Mouse (Mus musculus): ENCODE results near the gene Lrrfip2. TPM values are rescaled to one million over a fixed set of nuclear protein-coding genes. Genes with fewer than 3 reads are reported as not detected.

Lrrfip2 gene
- polyA plus RNA-seq, 1 experiment from 2014 or later = 41.7 TPM

DNA sequence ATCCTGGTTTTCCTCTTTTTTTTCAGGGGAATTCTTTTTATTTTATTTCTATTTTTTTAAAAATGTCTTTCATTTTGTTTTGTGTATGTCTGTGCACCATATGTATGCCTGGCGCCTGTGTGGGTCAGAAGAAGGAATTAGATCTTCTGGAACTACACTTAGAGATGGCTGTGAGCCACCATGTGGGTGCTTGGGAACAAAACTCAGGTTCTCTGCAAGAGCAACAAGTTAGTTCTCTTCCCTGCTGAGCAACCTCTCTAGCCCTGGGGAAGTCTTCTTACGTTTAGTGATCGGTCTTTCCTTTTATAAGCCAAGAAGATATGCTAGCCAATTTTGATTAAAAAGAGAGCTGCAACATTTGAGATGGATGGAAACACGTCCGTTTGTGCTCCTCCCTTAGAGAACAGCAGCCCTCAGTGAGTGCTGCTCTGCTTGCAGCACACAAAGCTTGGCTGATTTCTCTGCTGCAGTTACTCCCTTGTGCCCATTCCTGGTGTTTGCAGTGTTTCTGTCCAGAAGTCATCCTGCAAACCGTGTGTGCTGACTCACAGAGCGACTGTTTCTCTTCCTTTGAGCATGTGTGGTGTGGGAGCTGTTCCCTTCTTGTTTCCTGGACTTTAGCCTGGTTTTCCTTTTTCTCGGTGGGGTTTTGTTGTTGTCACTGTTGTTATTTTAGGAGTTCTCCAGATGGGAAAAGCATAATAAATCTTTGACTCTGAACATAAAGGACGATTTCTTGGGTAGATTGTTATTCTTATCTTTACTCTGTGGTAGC, 87.4 kb downstream of the Lrrfip2 start:
- Histone ChIP-seq H3K9ac (no peak overlapping the region), H3K27ac (peak overlapping the region; percentile 60; the same call in 1 of the 2 replicates), H3K4me1 (peaks cover 12% of the 10 kb centered on the region), H3K9me3 (no peaks in the 10 kb centered on the region), H3K4me2 (no peak overlapping the region), H3K4me3 (no peak overlapping the region), H3K27me3 (no peaks in the 10 kb centered on the region), H3K36me3 (peaks cover 27% of the 10 kb centered on the region)
- ATAC-seq (ENCODE audit: insufficient number of reproducible peaks, insufficient read depth, low FRiP score, low TSS enrichment, low read depth) = no peak
- WGBS = 60% methylated on average over 9 of the region's 9 CpGs

GRCm38 (mm10) chr9:111207683-111208082, 90.3 kb downstream of the Lrrfip2 start:
- Histone ChIP-seq H3K27ac (no peak overlapping the region), H3K4me2 (no peak overlapping the region), H3K27me3 (no peaks in the 10 kb centered on the region), H3K9ac (no peak overlapping the region), H3K36me3 (peaks cover 18% of the 10 kb centered on the region), H3K4me3 (no peak overlapping the region), H3K9me3 (no peaks in the 10 kb centered on the region), H3K4me1 (peaks cover 15% of the 10 kb centered on the region)
- 47% methylated on average over 3 of the region's 3 CpGs for WGBS
- ATAC-seq (ENCODE audit: insufficient number of reproducible peaks, insufficient read depth, low FRiP score, low TSS enrichment, low read depth) = no peak

GRCm38 (mm10) chr9:111208185-111208584, 90.8 kb downstream of the Lrrfip2 start:
- H3K4me2 ChIP-seq = no peak overlapping the region
- no peak overlapping the region for H3K4me3 ChIP-seq
- ATAC-seq (ENCODE audit: insufficient number of reproducible peaks, insufficient read depth, low FRiP score, low TSS enrichment, low read depth) = no peak
- H3K9ac ChIP-seq = no peak overlapping the region
- no peaks in the 10 kb centered on the region for H3K9me3 ChIP-seq
- no peak overlapping the region for H3K27ac ChIP-seq
- 66% methylated on average over 3 of the region's 3 CpGs for WGBS
- peaks cover 16% of the 10 kb centered on the region for H3K36me3 ChIP-seq
- H3K27me3 ChIP-seq = no peaks in the 10 kb centered on the region
- peaks cover 20% of the 10 kb centered on the region for H3K4me1 ChIP-seq

GRCm38 (mm10) chr9:111209158-111209699, 91.8 kb downstream of the Lrrfip2 start:
- ATAC-seq (ENCODE audit: insufficient number of reproducible peaks, insufficient read depth, low FRiP score, low TSS enrichment, low read depth) = no peak
- peaks cover 19% of the 10 kb centered on the region for H3K36me3 ChIP-seq
- no peak overlapping the region for H3K4me2 ChIP-seq
- H3K27ac ChIP-seq = no peak overlapping the region
- peaks cover 20% of the 10 kb centered on the region for H3K4me1 ChIP-seq
- no peaks in the 10 kb centered on the region for H3K9me3 ChIP-seq
- H3K4me3 ChIP-seq = no peak overlapping the region
- H3K27me3 ChIP-seq = no peaks in the 10 kb centered on the region
- WGBS = 92% methylated on average over 7 of the region's 7 CpGs
- no peak overlapping the region for H3K9ac ChIP-seq

- ATAC-seq (ENCODE audit: insufficient number of reproducible peaks, insufficient read depth, low FRiP score, low TSS enrichment, low read depth) = no peak
- H3K9me3 ChIP-seq = no peaks in the 10 kb centered on the region
- H3K4me1 ChIP-seq = peaks cover 20% of the 10 kb centered on the region
- H3K4me3 ChIP-seq = no peak overlapping the region
- no peak overlapping the region for H3K27ac ChIP-seq
- peaks cover 26% of the 10 kb centered on the region for H3K36me3 ChIP-seq
- no peaks in the 10 kb centered on the region for H3K27me3 ChIP-seq
- no peak overlapping the region for H3K9ac ChIP-seq
- 90% methylated on average over 4 of the region's 4 CpGs for WGBS
- no peak overlapping the region for H3K4me2 ChIP-seq
Measured at GRCm38 (mm10) chr9:111210412-111210811, 93.0 kb downstream of the Lrrfip2 start.

DNA sequence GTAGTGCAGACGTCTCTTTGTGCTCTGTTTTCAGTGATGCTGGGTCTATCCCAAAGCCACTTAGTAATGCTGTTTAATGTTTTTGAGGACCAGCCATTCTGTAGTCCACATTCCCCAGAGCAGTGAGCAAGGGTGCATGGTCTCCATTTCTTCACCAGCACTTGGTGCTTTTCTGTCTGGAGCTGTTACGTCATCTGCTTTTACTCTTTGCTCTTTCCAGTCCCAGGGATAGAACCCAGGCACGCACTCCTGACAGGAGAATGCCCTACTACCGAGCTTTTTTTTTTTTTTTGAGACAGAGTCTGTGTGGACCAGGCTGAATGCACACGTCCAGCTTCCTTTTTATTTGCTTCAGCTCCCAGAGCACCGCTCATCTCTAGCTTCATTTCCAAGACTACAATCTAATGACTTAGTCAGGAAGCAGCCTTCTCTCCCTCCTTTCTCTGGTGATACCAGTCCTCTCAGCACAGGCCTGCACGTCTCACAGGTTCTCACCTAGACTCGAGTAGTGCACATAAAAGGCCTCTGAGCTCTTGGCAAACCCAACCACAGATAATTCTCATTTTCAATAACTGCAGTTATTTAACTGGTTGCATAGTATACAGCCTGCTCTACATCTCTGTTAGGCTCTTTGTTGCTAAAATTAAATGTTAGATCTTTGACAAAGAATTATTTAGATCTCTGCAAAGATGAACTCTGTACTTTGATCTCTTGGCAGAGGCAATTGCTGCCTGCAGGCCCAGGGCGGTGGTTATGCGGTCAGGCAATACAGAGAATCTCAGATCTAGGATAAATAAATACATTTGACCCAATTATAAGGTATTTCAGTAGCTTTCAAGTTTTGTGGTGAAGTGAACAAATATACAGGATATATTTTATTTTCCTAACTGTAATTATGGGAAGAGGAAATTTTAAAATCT, 94.0 kb downstream of the Lrrfip2 start:
- 72% methylated on average over 10 of the region's 10 CpGs for WGBS

GRCm38 (mm10) chr9:111213501-111213900, 96.1 kb downstream of the Lrrfip2 start:
- WGBS = 46% methylated on average over 6 of the region's 6 CpGs

More for the DNA sequence above, 94.0 kb downstream of the Lrrfip2 start:
- Histone ChIP-seq H3K9me3 (no peaks in the 10 kb centered on the region), H3K4me2 (no peak overlapping the region), H3K27ac (no peak overlapping the region), H3K9ac (no peak overlapping the region), H3K4me1 (peaks cover 20% of the 10 kb centered on the region), H3K4me3 (no peak overlapping the region), H3K27me3 (no peaks in the 10 kb centered on the region), H3K36me3 (peaks cover 28% of the 10 kb centered on the region)
- no peak for ATAC-seq (ENCODE audit: insufficient number of reproducible peaks, insufficient read depth, low FRiP score, low TSS enrichment, low read depth)

DNA sequence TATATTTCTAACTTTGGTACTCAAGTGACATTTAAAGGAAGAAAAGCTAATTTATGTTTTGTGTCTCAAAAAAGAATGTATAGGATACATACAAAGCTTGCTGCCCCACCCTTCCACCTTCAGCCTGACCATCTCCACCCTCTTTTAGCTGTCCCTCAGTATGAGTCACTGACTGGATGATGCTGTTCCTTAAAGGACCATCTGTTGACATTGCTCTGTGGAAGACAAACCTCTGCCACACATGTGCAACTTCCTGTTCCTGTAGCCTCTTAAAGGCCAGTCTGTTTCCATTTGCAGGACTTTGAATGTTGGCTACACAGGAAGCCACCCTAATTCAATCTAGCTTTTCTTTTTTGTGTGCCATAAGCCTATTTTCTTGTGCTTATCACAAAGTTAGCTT, 99.0 kb downstream of the Lrrfip2 start:
- no peak overlapping the region for H3K9ac ChIP-seq
- peaks cover 13% of the 10 kb centered on the region for H3K4me1 ChIP-seq
- H3K9me3 ChIP-seq = no peaks in the 10 kb centered on the region
- H3K4me2 ChIP-seq = no peak overlapping the region
- H3K27me3 ChIP-seq = no peaks in the 10 kb centered on the region
- H3K27ac ChIP-seq = no peak overlapping the region
- no peak overlapping the region for H3K4me3 ChIP-seq
- H3K36me3 ChIP-seq = peaks cover 49% of the 10 kb centered on the region
- ATAC-seq (ENCODE audit: insufficient number of reproducible peaks, insufficient read depth, low FRiP score, low TSS enrichment, low read depth) = no peak

More at GRCm38 (mm10) chr9:111213501-111213900, 96.1 kb downstream of the Lrrfip2 start:
- H3K36me3 ChIP-seq = peaks cover 39% of the 10 kb centered on the region
- H3K4me2 ChIP-seq = no peak overlapping the region
- H3K27me3 ChIP-seq = no peaks in the 10 kb centered on the region
- H3K4me1 ChIP-seq = peaks cover 13% of the 10 kb centered on the region
- no peak overlapping the region for H3K9ac ChIP-seq
- ATAC-seq (ENCODE audit: insufficient number of reproducible peaks, insufficient read depth, low FRiP score, low TSS enrichment, low read depth) = no peak
- H3K4me3 ChIP-seq = no peak overlapping the region
- H3K9me3 ChIP-seq = no peaks in the 10 kb centered on the region
- H3K27ac ChIP-seq = no peak overlapping the region

DNA sequence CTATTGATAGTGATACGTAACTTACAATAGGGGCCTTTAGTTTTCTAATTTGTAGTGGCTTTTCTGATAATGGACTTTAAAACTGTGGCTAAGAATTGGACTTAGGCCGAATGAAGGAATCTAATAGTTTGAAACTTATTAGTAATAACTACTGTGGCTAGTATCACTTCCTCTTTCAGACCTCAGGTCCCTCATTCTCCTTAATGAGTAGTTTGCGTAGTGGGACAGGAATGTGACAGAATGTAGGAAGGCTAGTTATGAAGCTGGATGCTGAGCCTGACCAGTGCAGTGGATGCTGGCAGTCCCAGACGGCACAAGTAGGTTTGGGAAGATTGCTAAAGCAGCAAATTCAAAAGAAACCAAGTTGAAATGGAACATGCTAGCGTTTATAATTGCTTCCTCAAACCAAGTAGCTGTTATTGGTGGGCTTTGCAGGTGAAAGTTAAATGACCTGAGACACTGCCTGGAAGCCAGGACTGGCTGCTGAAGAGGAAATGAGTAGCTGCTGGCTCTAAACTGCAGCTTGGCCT, 103.2 kb downstream of the Lrrfip2 start:
- Histone ChIP-seq H3K36me3 (peaks cover 63% of the 10 kb centered on the region), H3K4me1 (peaks cover 10% of the 10 kb centered on the region), H3K27me3 (no peaks in the 10 kb centered on the region), H3K4me2 (no peak overlapping the region), H3K27ac (no peak overlapping the region), H3K9ac (no peak overlapping the region), H3K4me3 (no peak overlapping the region), H3K9me3 (no peaks in the 10 kb centered on the region)
- 89% methylated on average over 5 of the region's 5 CpGs for WGBS
- no peak for ATAC-seq (ENCODE audit: insufficient number of reproducible peaks, insufficient read depth, low FRiP score, low TSS enrichment, low read depth)

DNA sequence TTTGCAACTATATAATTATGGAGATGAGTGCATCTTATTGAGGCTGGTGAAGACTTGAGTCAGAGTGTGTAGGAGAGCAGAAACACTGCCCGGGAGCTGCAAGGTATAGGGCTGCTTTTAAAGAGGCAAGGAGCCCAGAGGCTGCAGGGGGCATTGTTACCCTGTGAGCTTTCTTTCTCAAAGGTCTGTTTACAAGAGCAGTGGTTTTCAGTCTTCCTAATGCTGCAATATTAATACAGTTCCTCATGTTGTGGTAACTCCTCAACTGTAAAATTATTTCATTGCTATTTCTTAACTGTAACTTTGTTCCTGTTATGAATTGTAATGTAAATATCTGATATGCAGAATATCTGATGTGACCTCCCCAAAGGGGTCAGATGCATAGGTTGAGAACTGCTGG, 104.2 kb downstream of the Lrrfip2 start:
- ATAC-seq (ENCODE audit: insufficient number of reproducible peaks, insufficient read depth, low FRiP score, low TSS enrichment, low read depth) = no peak
- no peaks in the 10 kb centered on the region for H3K9me3 ChIP-seq
- H3K4me3 ChIP-seq = no peak overlapping the region
- peaks cover 10% of the 10 kb centered on the region for H3K4me1 ChIP-seq
- H3K9ac ChIP-seq = no peak overlapping the region
- no peaks in the 10 kb centered on the region for H3K27me3 ChIP-seq
- H3K27ac ChIP-seq = no peak overlapping the region
- H3K36me3 ChIP-seq = peaks cover 63% of the 10 kb centered on the region
- no peak overlapping the region for H3K4me2 ChIP-seq
- WGBS = 76% methylated on average over 1 of the region's 1 CpGs

DNA sequence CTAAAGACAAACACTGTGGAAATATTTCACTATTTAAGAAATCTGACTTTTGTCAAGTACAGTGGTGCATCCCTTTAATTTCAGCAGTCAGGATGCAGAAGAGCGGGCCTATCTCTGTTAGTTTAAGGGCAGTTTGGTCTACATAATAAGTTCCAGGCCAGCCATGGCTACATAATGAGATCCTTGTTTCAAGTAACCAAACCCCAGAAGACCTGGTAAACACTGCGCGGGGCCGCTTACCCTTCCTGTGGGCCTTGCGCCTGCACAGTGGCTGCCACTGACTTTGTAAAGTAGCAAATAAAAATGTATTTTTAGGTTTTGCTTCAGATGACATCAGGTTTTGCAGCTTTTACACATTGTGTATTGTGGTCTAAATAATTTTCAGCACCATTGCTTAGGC, 106.0 kb downstream of the Lrrfip2 start:
- ATAC-seq (ENCODE audit: insufficient number of reproducible peaks, insufficient read depth, low FRiP score, low TSS enrichment, low read depth) = no peak
- H3K4me1 ChIP-seq = peaks cover 10% of the 10 kb centered on the region
- WGBS = 27% methylated on average over 5 of the region's 5 CpGs
- no peak overlapping the region for H3K9ac ChIP-seq
- H3K4me2 ChIP-seq = no peak overlapping the region
- H3K9me3 ChIP-seq = no peaks in the 10 kb centered on the region
- H3K4me3 ChIP-seq = no peak overlapping the region
- no peaks in the 10 kb centered on the region for H3K27me3 ChIP-seq
- H3K27ac ChIP-seq = peak overlapping the region; percentile 39
- peaks cover 69% of the 10 kb centered on the region for H3K36me3 ChIP-seq
